Mouse (Mus musculus) cortical plate, adult 2 months (tissue): ENCODE results near the gene Mapkap1. TPM values are rescaled to one million over a fixed set of nuclear protein-coding genes. Genes with fewer than 3 reads are reported as not detected.
"Not testable (repeated sequence)": the region's sequence is repeated elsewhere in the genome, so short reads cannot be mapped to it uniquely, and the experiment has no call there.

Source experiments
- H3K27ac ChIP-seq: fragments of 200-500 bp; 2 replicates; pipeline ENCODE4 v1.5.1; 2012; ENCODE audit warnings: low read length, control low read depth, inconsistent platforms; ENCODE audit not compliant: insufficient read depth
- H3K4me1 ChIP-seq: fragments of 200-500 bp; 2 replicates; pipeline ENCODE4 v1.6.1; 2011; ENCODE audit warnings: low read length; ENCODE audit not compliant: control insufficient read depth, insufficient read depth
- H3K4me3 ChIP-seq: fragments of 200-500 bp; 2 replicates; pipeline ENCODE4 v1.5.1; 2011; ENCODE audit warnings: mild to moderate bottlenecking, low read length, control low read depth; ENCODE audit not compliant: insufficient read depth
- CTCF ChIP-seq: fragments of 200-500 bp; IDR thresholded peaks from 2 replicates; pipeline ENCODE4 v1.5.1; 2011; ENCODE audit warnings: mild to moderate bottlenecking, control low read depth, low read length; ENCODE audit not compliant: insufficient read depth; ENCODE audit errors: extremely low read depth
- POLR2A ChIP-seq: fragments of 200-500 bp; IDR thresholded peaks from 2 replicates; pipeline ENCODE4 v1.6.1; 2011; ENCODE audit warnings: mild to moderate bottlenecking, low read length, control low read depth; ENCODE audit not compliant: insufficient read depth; ENCODE audit errors: extremely low read depth
- polyA plus RNA-seq: library from polyadenylated mRNA; depleted of rRNA; stranded (reverse); fragments of >200 nt; gene quantifications from 2 replicates; pipeline ENCODE4 v1.2.3, GENCODE M21; 2012

The Mapkap1 gene
- polyA plus RNA-seq, 1 experiment: 53.0 TPM

DNA sequence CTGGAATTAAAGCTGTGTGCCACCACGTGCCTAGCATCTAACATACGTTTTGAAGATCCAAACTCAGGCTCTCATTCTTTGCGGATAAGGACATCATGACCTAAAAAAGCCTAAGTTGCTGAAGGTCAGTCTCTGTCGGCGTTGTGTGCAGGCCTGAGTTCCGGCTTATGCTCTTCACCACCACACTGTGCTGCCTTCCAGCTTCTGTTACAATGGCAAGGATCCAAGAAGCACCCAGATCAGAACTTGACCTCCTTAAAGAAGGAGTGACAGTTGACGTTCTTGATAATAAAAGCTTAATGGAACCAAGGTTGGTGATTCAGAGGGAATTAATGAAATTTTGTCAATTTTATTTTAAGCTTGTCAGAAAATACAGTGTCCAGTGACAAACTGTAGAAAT, 80.7 kb downstream of the Mapkap1 start:
- Histone ChIP-seq H3K4me3 (no peak overlapping the region), H3K4me1 (no peaks in the 10 kb centered on the region), H3K27ac (no peak overlapping the region)
- TF ChIP-seq CTCF (no peak), POLR2A (no peak)

DNA sequence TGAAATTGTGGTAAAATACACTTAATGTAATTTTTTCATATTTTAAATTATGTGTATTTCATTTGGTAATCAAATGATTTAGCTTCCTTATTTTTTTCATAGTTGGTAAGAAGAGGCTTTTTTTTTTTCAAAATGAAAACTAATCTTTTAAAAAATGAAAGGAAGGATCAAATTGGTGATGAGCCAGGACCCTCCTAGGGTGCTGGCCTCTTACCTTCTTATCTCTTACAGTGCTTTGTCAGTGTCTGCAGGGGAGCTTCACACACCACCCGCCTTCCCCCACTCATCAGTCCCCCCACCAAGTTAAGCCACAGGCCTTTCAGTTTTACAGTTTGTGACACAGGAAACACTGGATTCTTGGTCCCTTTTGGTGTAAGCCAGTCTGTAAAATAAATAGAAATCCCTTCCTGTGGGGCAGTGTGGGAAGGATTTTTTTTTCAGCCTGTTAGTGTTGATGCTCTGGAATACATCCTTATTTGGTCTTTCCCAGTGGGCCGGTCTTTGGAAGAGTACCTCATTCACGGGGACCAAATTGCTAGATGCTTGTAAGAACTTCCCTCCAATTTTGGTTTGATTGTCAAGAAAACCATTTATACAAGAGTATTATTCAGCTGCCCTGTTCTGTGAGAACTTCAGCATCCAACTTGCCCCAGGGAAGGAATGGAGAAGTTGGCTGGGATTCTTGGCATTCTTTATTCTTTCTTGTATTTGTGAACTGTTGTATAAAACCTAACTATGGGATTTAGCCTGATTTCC, 97.6 kb downstream of the Mapkap1 start:
- TF ChIP-seq CTCF (no peak), POLR2A (no peak)
- no peak overlapping the region for H3K4me3 ChIP-seq
- no peaks in the 10 kb centered on the region for H3K4me1 ChIP-seq
- H3K27ac ChIP-seq: no peak overlapping the region

DNA sequence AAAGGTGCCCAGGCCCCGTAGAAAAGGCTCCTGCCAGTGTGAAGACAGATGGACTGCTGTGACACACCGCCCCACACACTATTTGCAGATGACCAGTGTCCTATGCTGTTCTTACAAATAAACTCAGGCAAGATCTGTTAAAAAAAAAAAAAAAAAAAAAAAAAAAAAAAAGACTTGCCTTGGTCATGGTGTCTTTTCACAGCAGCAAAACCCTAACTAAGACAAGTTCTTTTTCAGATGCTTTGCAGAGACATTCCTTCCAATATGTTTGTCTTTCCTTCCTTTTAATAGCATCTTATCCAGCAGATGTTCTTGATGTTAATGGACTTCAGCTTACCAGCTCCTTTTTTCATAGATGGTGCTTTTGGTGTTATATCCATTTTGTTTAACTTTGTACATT, 99.6 kb downstream of the Mapkap1 start:
- H3K27ac ChIP-seq: not testable (repeated sequence)

DNA sequence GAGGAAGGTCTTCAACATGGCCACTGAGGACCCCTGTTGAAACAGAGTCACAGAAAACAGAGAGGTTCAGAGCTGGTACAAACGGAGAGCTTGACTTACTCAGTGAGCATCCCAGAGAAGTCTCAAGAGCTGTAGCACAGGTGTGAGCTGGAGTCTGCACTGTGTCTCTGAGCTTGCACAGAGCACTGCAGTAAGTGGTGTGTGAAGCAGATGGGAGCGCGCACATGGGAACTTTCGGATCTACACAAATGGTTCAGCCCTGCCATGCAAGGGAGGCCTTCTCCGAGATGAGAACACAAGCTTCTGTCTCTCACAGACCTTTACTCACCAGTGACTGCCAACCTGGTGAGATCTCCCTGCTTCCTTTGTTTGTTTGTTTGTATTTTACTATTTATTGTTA, 103.3 kb downstream of the Mapkap1 start:
- TF ChIP-seq CTCF (no peak), POLR2A (no peak)
- H3K4me1 ChIP-seq: no peaks in the 10 kb centered on the region
- H3K27ac ChIP-seq: no peak overlapping the region
- H3K4me3 ChIP-seq: no peak overlapping the region

More for the DNA sequence above, 99.6 kb downstream of the Mapkap1 start:
- H3K4me1 ChIP-seq, H3K4me3 ChIP-seq: not testable (repeated sequence)

DNA sequence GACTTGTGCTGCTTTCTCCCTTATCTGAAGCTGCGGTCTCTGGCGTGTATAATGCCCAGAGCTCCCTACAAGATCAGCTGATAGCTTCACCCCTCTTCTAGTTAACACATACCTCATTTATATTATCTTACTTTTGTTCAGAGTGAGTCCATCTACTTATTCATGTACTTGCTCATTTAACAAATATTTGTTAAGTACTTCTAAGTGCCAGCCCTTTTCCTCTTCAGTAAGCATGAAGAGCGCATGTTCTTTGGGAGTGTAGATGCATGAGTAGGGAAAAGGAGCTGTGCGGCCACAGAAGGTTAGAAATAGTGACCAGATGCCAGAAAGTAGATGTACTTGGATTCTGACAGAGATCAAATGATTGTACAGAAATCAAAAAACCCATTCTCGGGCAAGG, 108.7 kb downstream of the Mapkap1 start:
- Histone ChIP-seq H3K27ac (no peak overlapping the region), H3K4me1 (no peaks in the 10 kb centered on the region), H3K4me3 (no peak overlapping the region)
- TF ChIP-seq CTCF (no peak), POLR2A (no peak)

DNA sequence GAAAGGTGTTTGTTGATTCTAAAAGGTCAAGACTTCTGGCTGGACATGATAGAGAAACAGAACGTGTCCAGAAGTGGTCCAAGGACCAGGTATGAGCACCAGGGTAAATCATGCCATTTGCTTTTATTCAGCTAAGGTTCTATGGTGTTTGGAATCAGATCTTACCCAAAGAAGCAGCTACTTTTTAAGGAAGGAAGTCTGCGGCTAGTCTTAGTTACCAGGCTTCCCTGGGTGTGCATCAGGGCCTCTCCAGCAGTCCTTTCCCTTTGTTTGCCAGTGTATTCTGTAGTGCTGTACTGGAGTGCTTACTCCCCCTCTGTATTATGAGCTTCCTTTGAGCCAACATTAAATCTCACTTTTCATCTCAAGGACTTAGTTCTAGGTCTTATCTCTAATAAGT, 111.5 kb downstream of the Mapkap1 start:
- no peak overlapping the region for H3K4me3 ChIP-seq
- no peaks in the 10 kb centered on the region for H3K4me1 ChIP-seq
- no peak overlapping the region for H3K27ac ChIP-seq
- TF ChIP-seq CTCF (no peak), POLR2A (no peak)

DNA sequence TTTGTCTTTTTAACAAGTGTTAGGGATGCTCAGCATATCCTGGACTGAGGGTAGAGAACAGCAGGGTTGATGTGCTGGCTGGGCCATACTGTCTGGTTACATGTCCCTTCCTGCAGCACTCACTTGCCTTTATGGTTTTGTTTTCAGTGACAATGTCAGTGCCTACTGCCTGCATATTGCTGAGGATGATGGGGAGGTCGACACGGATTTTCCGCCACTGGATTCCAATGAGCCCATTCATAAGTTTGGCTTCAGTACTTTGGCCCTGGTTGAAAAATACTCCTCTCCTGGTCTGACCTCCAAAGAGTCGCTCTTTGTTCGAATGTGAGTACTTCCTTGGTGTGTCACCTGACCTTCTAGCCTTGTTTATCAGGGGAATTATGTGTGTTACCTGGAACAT, 112.0 kb downstream of the Mapkap1 start:
- TF ChIP-seq CTCF (no peak), POLR2A (no peak)
- no peaks in the 10 kb centered on the region for H3K4me1 ChIP-seq

DNA sequence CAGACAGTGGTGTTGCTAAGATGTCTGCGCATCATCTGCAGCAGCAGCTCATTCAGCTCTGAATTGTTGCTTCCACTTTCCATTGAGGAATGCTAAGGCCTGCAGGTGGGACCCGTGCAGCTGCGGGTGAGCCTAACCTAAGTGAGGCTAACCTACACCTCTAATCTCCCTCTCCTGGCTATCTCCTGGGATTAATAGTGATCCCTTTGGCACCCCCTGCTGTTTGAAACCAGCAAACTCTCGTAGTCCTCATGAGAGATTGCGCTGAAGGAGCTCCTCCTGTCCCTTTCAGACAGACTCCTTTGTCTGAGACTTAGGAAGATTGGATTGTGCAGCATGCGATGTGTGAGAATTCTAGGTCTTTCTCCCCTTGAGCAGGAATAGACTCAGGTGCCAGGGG, 113.0 kb downstream of the Mapkap1 start:
- no peak overlapping the region for H3K27ac ChIP-seq
- no peaks in the 10 kb centered on the region for H3K4me1 ChIP-seq
- TF ChIP-seq POLR2A (no peak), CTCF (peak; percentile 46; the same call in 1 of the 2 replicates)
- no peak overlapping the region for H3K4me3 ChIP-seq

More for the DNA sequence above, 112.0 kb downstream of the Mapkap1 start:
- Histone ChIP-seq H3K27ac (no peak overlapping the region), H3K4me3 (no peak overlapping the region)

DNA sequence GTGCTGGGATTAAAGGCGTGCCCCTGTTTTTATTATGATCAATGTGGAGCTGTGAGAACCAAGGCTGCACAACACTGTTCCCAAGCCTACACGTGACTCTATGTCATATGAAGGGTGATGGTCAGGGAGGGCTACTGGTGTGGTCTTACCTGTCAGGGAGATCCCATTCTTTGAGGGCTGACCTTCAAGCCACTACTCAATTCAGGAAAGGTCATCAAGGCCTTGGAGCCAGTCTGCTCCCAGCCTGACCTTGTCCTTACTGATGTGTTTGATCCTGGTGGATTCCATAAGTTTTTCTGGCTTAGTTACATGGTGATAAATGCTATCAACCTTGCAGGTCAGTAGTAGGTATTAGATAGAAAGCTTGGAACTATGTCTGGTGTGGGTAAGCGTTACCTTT, 114.8 kb downstream of the Mapkap1 start:
- no peak overlapping the region for H3K27ac ChIP-seq
- H3K4me3 ChIP-seq: no peak overlapping the region
- TF ChIP-seq POLR2A: no peak
- no peak for TF ChIP-seq CTCF
- no peaks in the 10 kb centered on the region for H3K4me1 ChIP-seq

DNA sequence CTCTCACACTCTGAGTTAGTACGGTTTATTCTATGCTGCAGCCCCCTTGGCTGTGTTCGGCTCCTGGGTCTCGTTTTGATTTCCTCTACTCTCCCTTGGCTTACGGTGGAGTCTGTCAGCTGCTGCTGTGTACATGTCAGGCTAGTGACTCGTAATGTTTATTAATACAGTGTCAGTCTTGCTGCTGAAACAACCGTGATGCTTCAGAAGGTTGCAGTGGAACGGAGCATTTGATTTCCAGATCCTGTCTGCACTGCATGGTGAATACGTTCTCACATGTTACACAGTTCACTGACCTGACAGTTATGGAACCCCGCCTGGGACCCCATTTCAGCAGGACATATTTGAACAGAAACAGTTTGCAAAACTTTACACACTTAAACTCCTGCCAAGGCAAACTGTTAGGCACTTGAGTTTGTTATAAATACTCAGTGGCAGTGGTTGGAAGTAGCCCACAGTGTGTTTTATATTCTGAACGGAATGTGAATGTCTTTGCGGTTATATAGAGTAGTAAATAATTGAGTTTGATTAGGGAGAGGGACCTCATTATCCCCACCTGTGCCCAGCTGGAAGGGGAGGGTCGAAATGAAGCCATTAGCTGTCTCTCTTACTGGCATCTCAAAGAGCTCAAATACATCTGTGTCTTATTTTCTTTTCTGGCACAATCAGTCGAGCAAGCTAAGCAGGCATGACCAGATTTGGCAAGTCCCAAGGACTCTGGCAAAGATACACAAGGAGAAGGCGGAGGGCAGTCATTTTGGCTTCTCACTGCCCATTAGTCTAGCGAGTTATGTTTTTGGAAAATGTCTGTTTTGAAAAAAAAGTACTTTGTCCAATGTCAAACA, 120.2 kb downstream of the Mapkap1 start:
- peaks cover 1% of the 10 kb centered on the region; the same call in 1 of the 2 replicates for H3K4me1 ChIP-seq

More for the DNA sequence above, 120.2 kb downstream of the Mapkap1 start:
- Histone ChIP-seq H3K27ac (no peak overlapping the region), H3K4me3 (no peak overlapping the region)
- TF ChIP-seq POLR2A (no peak), CTCF (no peak)
